Mouse (Mus musculus): ENCODE results near the gene Sntn.

Gene Sntn

GRCm38 (mm10) chr14:13670576-13670975 lies at the start of gene Sntn:
Gene Sntn (plus strand): TSS chr14:13670876.
- DNase-seq, result no peak

DNA sequence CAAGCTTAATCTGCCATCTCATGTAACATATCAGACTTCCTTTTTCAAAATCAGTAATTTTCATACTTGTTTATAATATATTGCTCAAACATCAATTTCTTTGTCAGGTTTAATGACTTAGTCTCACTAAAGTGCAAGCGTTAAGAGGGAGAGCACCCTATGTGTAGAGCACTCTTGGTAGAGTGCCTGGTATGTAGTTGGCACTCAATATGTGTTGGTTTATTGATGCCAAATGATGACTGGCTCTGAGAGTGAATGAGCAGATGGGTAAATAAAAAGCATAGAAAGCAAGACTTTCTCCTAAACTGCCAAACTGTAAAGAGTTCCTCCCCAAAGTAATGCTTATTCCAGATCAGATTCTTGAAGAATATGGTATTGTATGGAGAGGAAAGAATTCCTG lies 20.8 kb upstream of the Sntn start:
- DNase-seq, result no peak

GRCm38 (mm10) chr14:13651039-13651438 lies 19.6 kb upstream of the Sntn start:
- no peak for DNase-seq

DNA sequence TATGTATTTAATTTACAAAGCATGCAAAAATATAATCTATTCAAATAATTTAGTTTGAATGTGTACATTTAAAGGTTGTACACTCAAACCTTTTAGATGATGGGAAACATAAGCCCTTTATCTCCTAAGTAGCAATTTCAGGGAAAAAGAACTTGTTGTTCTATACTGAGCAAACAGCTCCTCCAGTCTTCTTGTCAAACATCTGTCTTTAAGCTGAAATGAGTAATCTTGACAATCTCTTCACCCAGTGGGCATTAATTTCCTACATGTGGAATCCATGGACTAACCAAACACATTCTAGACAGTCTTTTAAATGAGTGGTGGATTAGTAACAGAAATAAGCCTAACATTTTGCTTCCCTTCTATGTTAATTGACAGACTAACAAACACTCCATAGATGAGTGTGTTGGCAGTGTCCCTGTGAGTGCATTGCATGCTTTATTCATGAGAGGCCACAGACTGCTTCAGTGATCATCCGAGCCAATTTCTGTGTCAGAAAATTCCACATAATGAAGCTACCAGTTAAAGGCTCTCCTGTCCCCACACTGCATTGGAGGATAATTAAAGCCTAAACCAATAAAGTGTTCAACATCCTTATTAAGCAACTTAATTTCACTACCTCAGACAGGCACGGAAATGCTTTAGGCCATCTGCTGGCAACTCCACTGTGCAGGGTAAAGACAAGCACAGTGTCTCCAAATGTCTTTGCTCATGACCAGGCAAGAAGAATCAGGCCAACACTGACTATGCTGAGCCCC lies 19.0 kb upstream of the Sntn start:
- DNase-seq, result no peak

DNA sequence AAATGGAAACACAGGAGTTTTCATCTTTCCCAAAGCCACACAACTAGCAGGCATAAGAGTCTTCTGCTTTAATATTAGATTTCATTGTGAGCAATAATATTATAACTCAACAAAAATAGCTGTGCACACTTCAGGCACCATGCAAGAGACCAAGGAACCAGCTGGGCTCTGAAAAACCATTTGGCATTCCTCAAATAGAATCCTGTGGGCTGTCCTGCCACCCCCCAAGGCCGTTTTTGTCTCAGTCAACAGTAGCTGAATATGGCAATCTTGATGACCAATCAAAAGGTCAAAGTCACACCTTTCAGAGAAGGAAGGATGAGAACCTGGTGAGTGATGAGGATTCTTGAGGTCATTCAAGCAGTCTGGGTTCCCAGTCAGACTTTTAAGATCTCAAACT lies 16.0 kb downstream of the Sntn start:
- DNase-seq, result no peak

DNA sequence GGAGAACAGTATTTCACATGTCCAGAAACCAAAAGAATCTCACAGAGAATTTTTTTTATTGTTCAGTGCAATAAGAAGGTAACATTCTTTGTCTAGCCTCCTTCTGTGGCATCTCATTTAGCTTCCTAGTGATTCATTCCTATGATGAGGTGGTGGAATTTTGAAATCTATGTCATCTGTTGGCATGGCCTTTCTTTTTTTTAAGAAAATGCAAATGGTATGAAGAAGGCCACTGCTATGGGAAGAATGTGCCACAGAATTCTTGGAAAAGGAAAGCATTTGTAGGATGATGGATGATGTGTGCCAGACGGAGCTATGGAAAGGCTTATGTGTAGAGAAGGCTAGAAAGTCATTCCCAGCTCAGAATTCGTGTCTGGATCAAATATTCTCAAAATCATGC lies 19.8 kb downstream of the Sntn start:
- no peak for DNase-seq

DNA sequence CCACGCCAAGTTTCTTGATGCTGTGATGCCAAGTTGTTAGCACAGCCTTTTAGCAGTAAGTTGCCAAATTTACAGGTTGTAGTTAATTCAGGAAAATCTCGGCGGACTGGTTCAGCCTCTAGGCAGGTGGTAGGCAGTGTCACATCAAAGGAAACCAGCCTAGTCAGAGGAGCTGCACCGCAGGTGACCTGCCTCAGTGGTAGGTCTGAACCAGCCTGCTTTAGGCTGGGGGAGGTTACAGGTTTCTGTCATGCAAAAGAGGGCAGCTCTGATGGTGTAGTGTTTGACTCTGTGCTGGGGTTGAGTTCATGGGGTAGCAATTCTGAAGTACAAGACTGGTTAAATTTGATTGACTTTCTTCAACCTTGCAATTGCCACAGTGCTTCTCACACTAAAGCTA lies 61.6 kb downstream of the Sntn start:
- DNase-seq, result no peak
